Mouse (Mus musculus): Measurements from ENCODE around the gene Ppt1.

Ppt1 gene

DNA sequence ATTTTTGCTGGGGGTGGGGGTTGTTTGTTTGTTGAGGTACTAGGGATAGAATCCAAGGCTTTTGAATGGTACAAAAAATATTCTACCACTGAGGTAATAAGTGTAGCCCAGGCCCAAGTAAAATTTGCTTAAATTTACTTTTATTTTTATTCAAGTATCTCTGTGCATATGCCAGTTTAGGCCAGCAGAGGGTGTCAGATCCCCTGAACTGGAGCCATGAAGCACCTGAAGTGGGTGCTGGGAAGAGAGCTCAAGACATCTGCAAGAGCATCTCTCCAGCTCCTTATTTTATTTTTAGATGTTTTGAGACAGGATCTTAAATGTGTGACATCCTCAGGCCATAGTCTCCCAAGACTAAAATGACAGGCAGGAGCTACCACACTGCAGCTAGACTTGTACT, 34.0 kb downstream of the Ppt1 start:
- no peak for DNase-seq (ENCODE audit: low read depth, low spot score)

DNA sequence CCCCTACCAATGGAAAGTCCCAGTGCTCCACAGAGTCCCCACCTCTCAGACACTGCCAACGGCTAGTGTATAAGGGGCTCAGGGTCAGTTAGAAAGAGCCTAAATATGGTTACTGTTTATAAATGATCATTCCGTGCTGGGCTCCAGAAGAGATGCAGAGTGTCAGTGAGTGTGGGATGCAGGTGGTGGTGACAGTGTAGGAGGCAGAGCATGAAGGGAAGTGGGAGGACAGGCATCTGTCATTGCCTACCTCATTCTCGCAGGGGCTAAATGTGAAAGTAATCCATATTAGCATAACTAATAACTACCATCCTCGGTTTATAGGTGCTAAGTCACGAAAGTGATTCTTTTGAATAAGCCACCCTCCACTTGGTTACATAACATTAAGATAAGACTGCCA, 34.7 kb downstream of the Ppt1 start:
- DNase-seq (ENCODE audit: low read depth, low spot score), result no peak

DNA sequence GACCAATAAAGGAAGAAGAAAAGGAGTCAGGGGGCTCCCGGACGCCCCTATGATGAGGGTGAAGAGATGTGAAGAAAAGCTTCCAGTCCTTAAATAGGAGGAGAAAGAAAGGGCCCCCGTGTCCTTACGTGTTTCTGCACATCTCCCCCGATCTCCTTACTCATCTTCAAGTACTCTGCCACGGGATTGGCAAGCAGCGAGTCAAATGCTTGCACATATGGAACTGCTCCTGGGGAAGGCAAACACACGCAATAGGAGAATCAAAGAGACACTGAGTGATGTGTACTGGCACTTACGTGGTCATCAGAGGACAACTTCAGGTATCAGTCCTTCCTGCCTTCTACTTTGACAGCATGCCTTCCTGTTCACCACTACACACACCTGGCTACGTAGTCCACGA, 35.2 kb downstream of the Ppt1 start:
- DNase-seq (ENCODE audit: low read depth, low spot score), result no peak

DNA sequence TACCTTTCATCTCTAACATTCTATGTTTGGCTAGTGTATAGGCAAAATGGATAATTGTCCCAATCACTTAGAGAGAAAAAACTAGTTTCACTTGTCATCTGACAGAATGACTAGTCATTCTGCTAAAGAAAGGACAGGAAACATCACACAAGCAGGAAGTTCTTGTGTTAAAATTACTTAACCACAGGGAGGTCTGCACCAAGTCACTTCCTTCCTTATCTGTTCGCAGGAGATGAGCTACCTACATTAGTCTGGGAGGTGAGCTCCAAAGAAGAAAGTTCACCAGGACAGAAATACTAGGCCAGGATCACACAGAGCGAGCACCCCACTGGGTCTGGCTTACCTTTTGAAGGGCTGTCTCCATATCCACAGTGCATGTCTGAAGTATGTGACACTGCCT, 35.9 kb downstream of the Ppt1 start:
- DNase-seq (ENCODE audit: low read depth, low spot score), result no peak

DNA sequence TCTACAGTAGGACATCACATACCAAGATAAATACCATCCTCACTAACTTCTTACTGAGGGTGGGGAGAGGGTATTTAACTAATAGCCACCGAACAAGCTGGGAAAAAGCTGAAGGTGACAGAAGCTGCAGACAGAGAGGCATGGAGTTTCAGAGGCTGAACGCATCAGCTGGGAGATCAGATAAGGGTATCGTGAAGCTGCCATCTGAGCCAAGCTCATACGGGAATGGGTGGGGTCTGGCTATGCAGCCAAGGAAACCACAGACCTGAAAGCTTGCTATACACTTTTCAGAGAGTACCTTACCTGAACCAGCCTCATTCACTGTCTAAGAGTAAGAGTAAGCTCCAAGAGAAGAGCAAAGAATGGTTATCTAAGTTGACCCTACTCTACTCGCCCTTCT, 37.0 kb downstream of the Ppt1 start:
- DNase-seq (ENCODE audit: low read depth, low spot score), result no peak

DNA sequence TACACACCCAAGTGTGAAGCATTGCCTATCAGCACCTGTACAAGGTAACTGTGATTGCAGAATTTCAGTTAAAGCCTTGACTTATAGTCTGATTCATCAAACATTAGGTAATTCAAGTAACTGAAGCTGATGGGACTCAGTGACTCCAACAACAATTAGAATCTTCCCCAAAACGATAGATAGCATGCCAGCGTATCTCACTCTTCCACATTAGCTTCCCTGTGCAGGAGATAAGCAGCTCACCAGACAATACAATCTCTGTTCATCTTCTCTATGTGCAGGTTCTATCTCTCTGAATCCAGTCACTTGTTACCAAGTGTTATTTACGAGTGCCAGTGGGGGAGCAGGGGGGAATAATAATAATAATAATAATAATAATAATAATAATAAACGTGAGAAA, 37.5 kb downstream of the Ppt1 start:
- DNase-seq (ENCODE audit: low read depth, low spot score), result no peak

DNA sequence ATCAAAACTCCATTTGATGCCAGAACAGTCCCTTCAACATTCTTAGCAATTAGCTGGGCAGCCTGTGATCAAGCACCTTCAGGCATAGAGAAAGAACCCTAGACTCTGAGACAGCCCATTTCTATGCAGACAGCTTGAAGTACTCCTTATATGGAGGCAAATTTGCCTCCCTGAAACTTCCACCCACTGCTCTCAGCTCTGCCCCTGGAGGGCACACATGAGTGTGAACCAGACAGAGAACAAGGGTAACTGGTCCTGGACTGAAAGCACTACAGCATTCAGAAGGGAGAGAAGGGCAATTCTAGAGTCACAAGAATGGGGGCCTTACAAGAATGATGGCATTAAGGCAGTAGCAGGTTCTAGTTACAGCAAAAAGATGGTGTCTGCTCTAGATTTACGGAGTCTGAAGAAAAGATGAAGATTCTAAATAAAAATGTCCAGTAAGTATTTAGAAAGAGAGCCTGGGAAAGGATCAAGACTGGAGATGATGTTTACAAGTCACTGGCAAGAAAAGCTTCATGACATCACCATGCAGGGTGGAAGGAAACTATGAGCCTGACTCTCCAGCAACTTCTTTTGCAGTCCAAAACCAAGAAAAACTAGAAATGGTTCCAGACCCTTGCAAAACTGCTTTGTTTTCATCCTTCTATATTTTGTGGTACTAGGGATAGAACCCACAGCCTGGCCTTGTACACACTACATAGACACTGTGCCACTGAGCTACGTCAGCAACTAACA, 42.5 kb downstream of the Ppt1 start:
- no peak for DNase-seq (ENCODE audit: low read depth, low spot score)

DNA sequence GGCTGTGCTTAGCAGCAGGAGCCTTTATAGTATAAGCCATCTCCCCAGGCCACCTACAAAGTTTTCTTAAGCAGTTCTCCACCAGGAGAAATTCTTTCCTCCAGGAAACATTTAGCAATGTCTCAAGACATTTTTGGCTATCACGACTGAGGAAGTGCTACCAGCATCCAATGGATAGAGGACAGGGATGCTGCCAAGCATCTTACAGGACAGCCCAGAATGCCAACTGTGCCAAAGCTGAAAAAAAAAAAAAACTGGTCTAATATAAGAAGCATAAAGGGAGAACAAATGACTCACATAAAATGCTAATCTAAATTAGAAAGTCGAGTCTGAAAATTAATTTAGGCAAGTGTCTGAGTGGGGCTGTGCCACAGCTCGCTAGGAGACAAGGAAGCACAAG, 46.5 kb downstream of the Ppt1 start:
- DNase-seq (ENCODE audit: low read depth, low spot score), result no peak

DNA sequence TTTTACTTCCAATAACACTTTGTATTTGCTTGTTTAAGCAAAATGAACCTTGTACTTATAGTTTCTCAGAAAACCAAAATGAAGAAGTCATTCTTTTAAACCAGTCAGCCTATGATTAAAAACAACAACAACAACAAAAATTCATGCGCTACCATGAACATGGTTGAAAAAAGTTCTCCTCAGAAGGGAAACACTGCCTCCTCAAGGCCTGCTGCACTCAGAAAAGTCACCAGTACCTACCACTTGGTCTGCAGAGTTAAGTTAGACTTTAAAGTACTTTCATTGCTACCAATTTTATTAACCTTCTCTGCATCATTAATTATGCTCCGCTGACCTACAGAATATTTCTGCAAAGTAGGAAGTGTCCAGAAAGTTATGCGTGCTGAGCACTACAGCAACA, 47.3 kb downstream of the Ppt1 start:
- no peak for DNase-seq (ENCODE audit: low read depth, low spot score)

DNA sequence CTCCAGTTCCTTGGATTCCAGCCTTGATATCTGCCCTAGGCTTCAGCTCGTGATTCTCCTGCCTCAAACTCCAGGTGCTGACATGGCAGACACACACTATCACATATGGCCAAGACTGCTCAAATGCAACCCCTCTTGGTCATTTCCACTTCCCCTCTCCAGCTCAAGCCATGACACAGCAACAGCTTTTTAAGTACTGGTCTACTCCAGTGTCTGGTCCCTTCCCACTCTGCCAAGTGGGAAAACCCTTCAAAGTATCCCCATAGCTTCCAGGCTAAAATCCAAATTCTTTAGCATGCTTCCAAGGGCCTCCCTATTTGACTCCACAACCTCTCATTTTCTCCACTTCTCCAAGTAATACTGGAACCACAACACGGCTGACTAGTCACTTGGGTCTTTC, 48.0 kb downstream of the Ppt1 start:
- no peak for DNase-seq (ENCODE audit: low read depth, low spot score)

DNA sequence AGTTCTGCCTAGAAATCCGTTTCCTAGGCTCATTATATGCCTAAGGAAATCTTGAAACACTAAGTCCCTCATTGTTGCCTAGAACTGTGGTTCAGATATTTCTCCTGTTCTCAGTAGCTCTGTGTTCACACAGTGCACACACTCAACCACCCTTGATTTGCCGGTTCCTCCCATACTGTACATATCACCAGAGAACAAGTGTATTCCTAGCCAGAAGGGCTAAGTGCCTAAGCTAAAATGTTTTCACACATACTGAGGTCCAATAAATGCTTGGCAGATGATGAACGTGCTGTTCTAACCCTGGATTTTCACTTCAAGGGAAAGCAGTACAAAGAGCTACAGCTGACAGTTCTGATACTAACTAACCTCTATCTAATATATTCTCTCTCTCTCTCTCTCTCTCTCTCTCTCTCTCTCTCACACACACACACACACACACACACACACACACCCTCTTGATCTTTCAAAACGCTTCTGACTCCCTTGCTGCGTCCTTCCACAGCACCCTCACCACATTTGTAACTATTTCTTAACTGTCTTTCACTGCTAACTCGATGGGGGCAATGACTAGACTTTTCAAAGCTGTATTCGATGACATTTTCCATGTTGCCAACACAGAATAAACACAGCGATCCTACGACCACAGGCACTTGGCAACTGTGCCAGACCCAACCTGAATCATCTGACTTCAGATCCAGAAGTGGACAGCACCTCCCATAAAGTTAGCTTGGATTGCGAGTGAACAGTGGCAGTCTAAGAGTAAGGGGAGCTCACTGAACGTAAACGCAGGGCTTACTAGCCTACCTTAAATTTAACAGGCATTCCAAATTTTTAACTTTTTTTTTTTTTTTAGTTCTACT, 48.7 kb downstream of the Ppt1 start:
- no peak for DNase-seq (ENCODE audit: low read depth, low spot score)

DNA sequence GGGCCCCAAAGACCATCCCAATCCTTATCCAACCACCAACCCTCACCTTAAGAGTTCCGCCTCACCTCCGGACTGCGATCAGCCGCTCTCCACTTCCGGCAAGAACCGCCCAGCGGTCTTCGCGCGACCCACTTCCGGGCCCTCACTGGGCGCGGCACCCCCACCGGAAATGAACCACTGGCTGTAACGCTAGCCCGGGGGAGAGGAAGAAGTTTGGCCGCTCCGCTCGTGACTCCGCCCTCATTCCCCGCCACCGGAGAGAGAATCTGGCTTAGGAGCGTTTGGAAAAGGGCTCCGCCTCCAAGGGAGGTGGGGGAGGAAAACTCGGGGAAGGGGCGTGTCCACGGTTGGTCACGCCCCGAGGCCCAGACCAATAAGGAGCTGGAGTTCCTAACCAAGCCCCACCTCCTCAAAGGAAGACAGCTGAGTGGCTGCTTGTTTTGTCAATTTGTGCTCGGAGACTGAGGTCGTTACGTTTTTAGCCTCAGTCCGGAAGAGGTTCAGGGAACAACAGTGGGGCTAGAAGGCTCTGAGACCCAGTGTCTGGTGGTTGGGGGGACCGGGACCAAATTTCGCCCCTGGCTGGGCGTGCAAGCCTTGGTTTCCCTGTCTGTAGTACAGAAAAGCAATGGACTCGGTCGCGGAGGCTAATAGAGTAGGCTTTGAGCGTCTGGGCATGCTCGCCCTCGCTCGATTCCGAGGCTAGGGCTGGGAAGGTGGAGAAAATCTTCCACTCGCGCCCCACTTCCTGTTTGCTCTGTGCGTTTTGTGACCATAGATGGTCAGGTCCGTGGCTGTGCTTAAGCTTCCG, 49.9 kb downstream of the Ppt1 start, which contains the start of gene Cap1:
Gene Cap1, minus strand, starts transcription at position 289 of the 811 bp plus-strand sequence.
- peak; percentile 99 for DNase-seq (ENCODE audit: low read depth, low spot score)

DNA sequence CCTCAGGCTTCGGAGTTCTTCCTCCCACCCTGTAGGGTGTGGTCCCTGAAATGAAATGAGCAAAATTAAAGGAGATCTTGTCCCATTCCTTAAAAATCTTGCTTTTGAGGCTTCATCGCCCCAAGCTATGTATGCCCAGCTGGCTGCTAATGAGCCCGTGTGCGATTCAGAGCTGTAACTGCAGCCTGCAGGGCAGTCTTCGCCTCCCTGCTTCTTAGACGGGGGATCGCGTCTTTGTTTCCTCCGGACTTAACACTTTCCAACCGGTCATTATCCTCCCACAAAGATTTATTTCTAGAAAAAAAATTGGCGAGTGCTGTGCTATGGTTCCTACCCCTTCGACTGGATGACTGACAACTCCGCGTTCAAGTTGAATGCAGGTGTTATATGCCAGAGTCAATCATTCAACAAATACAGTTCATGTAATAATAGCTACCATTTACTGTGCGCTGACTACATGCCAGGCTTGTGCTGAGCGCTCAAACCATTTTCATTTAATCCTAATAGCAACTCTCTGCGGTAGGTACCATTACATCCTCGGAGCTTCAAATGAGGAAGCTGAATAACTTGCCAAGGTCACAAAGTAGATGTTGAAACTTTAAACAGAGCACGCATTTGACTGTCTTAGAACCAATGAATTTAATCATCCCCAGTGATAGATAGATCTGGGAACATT, 50.7 kb downstream of the Ppt1 start:
- no peak for DNase-seq (ENCODE audit: low read depth, low spot score)

DNA sequence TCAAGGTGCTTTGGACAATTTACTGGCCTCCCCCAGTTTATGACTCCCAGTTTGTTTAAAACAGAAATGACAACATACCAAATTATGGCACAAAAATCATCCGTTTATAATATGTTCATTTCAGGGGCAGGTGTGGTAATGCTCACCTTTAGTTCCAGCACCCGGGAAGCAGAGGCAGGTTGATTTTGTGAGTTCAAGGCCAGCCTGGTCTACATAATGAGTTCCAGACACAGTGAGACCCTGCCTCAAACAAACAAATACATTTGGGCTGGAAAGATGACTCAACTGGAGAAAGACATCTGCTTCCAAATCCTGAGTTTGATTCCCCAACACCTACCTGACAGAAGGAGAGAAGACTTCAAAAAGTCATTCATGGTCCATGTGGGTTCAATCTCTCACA, 51.3 kb downstream of the Ppt1 start:
- no peak for DNase-seq (ENCODE audit: low read depth, low spot score)

DNA sequence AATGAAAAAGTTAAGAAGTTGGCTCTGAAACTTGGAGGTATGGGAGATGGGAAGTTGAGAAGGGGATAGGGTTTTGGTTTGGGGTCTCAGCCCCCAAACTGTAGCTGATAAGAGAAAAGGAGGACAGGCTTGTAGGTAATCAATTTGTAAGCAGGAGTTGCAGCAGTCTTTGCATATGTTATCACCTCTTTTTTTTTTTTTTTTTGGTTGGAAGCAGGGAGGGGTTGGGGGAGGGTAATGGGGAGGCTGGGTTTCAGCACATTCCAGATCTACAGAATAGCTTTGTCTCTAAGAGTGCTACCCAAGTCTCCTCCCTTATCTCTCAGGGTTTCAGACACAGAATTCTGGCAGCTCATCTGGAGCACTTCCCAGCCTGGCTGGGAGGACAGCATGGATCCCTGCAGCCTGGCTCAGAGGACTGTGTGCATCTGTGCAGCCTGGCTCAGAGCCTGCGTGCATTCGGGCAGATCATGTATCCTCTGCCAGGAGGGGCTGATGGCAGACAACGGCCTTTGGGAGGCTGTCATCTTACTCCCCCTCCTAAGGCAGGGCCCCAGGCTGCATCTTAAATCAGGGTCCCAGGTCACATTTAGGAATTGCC, 54.9 kb downstream of the Ppt1 start:
- DNase-seq (ENCODE audit: low read depth, low spot score), result no peak

DNA sequence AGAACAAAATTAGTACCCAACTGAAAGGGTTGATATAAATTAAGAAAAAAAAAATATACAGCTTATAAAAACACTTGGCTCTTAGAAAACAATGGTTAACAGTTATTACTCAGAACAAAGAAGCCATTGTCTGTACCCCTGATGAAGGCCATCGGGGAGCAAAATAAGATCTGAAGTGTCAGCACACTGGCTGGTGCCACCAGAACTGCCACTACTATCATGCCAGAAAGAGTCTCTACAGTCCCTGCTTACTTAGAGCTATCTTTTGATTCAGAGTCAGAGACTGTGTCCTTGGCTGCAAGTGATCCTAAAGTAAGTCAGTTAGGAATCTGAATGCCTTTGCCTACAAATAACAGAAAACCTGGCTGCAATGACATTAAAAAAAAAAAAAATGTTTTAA, 55.6 kb downstream of the Ppt1 start:
- no peak for DNase-seq (ENCODE audit: low read depth, low spot score)

DNA sequence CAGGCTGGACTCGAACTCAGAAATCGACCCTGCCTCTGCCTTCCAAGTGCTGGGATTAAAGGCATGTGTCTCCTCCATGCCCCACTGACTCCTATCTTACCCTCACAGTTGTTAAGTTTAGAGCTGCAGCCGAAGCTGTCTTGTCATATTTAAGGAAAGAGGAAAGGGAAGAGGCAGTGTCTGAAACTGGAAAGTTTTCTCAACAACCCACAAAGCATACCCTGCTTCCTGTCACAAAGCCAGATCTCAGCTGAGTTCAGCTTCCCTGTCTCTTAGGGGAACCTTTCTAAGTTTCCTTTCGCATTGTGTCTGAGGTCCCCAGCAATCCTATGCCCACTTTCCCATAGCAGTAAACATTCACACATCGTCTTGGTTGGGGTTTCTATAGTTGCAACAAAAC, 56.1 kb downstream of the Ppt1 start:
- DNase-seq (ENCODE audit: low read depth, low spot score), result no peak

DNA sequence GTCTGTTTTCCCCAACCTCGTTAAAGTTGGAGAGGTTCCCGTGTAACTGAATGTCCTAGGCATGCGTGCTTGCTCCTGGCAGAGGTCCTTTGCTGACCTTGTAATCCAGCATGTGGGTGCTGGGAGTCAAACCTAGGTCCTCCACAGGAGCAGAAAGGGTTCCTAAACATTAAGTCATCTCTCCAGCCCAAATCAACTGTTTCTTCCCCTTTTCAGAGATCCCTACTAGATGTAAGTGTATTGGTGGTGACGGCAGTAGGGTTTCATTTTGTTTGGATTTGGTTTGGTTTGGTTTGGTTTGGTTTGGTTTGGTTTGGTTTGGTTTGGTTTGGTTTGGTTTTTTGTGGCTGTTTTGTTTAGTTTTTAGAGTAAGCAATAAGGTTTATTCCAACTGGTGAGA, 61.7 kb downstream of the Ppt1 start:
- no peak for DNase-seq (ENCODE audit: low read depth, low spot score)

DNA sequence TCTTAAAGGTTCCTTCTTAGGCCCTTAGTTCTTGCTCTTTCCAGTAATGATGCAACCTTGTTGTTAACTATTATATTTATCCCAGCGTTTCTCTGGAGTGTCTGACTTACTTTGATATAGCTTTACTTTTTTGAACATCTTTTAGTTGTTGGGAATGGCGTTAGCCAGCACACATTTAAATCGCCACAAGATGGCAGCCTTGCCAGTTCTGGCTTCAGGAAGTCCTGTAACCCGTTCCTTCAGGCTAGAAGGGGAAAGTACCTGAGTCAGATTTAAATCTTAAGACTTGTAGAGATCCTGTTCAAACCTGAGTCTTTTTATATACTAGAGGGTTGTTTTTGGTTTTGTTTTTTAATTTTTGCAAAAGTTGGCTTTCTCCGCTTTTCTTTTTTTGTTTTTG, 62.3 kb downstream of the Ppt1 start:
- peak; percentile 66 for DNase-seq (ENCODE audit: low read depth, low spot score)

DNA sequence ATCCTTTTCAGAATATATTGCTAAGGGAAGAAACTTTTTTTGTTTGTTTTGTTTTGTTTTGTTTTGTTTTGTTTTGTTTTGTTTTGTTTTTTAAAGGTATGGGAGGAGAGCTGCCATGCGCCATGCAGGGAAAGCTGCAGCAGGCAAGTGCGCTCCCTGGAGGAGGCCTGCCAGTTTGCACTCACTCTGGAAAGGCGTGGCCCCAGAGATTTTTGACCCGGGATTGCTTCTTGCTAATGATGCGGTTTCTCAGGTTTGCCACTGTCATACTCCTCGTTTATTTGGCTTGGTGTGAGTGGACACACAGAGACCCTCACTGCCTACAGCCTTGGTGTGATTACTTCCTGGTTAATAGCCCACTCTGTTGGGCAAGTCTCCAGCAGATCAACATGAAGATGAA, 66.1 kb downstream of the Ppt1 start:
- DNase-seq (ENCODE audit: low read depth, low spot score), result no peak

DNA sequence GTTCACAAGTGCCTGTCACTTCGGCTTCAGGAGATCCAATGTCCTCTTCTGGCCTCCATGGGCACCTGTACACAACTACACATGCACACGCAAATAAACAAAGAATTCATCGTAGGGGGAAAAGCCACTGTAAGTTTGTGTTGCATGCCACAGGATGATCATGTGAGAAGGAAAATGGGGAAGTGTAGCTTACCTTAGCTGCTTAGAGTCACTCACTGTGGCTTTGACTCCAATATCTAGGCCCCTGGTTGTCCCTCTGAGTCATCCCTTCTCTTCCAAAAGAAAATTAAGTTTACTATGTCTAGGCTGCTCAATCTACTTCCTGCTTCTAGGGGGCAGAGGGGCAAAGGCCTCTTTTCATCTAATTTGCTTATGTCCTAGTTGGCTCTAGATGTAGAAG, 67.7 kb downstream of the Ppt1 start:
- DNase-seq (ENCODE audit: low read depth, low spot score), result no peak

Data from forelimb bud, embryonic 11.5 days (tissue).